Mouse (Mus musculus) erythroblast, embryonic 14.5 days (primary cell): Measurements from ENCODE around the gene Atp2a1.

Experiments
- GATA1 ChIP-seq: IDR thresholded peaks from 2 replicates; pipeline ENCODE4 v1.6.1; 2012; ENCODE audit warnings: low read length, inconsistent platforms, mixed read lengths
- TAL1 ChIP-seq: IDR thresholded peaks from 3 replicates; pipeline ENCODE4 v1.6.1; 2012; ENCODE audit warnings: low read length, inconsistent platforms, mixed read lengths

DNA sequence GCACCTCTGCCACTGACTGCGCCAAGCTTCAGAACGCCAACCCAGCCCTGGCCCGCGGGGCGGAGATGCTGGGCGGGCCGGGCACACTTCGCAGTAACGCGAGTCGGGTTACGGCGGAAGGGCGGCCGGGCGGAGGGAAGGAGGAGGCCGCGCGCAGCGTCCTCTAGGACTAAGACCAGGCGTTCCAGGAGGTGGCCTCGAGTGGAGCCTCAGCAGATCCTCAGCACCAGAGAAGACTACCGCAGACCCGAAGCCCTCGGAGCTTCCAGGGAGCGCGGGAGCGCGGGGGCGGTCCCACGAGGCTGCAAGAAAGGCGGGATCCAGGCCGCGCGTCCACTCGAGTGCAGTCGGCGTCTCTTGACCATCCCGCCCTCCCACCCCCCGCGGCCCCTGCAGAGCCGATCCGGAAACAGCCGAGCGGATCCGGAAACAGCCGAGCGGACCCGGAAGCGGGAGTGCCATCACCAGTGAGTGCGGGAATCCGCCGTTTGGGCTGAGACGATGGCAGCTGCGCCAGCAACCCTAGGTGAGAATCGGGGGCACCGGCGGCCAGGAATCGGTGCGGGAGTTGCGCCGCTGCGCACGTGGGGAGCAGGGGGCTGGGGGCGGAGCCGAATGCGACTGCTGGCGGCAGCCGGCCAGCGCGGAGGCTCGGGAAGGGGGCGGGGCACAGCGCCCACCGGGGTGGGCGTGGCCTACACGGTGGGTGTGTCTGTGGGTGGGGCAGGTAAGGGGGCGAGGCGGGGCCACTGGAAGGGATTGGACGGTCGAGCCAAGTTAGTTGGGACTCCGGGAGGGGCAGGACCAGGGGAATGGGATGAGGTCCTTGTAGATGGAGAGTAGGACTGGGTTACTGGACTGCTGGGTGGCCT is 34.0 kb downstream of the Atp2a1 start, which contains the start of gene Rabep2:
- TF ChIP-seq GATA1 (no peak), TAL1 (no peak)
